Mouse (Mus musculus): Measurements from ENCODE around the gene Npsr1.

- TF ChIP-seq CTCF (IDR thresholded peaks at IDR 0.05) (no peak), EP300 (IDR thresholded peaks at IDR 0.05) (no peak)
Observed at GRCm38 (mm10) chr9:24291385-24291784, 193.6 kb downstream of the Npsr1 start.

All from lung, postnatal 0 days (tissue).